ENCODE assay signal across 32 mouse cellular contexts in the genomic region with DNA sequence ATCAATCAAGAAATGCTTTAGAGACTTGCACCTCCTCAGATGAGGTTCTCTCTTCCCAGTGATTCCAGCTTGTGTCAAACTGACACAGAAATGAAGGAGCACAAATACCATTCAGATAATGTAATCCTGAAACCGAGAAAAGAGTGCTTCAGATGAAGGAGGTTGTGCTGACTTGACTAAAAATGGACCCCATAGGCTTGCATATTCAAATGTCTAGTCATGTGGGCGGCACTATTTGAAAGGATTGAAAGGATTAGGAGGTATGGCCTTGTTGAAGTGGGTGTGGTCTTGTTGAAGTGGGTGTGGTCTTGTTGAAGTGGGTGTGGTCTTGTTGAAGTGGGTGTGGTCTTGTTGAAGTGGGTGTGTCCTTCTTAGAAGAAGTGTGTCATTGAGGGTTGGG. TPM values are rescaled to one million over a fixed set of nuclear protein-coding genes. Genes with fewer than 3 reads are reported as not detected.
DNase-seq lines count a peak whose midpoint lies in the region; ATAC-seq and TF ChIP-seq lines count a peak whose summit lies in the region.
"Had no signal": no experiment of that assay in that cellular context is flagged by ENCODE, and none has a peak within 500 bp of the region (broad histone marks: within the 10 kb centered on the region; RNA-seq: fewer than 3 reads in every experiment).

No protein-coding gene starts in this region.

- H3K79me2 ChIP-seq in liver, adult 2 months (ENCODE audit: control insufficient read depth, insufficient read depth, low read length), result peaks cover 5% of the 10 kb centered on the region; the same call in 1 of the 2 replicates

- peaks cover 23% of the 10 kb centered on the region for H3K4me1 ChIP-seq in liver, adult 2 months (ENCODE audit: control insufficient read depth, insufficient read depth, low read length)
- no peaks in the 10 kb centered on the region for H3K4me1 ChIP-seq in liver, embryonic 11.5 days (replicated peaks; ENCODE audit: control insufficient read depth, insufficient read depth, low read length)
- H3K4me1 ChIP-seq in intestine, embryonic 15.5 days (replicated peaks), result no peaks in the 10 kb centered on the region
- H3K4me1 ChIP-seq: embryonic facial prominence, embryonic 13.5 days; forebrain, embryonic 13.5 days; heart, embryonic 10.5 days; hindbrain, embryonic 12.5 days; hindbrain, embryonic 15.5 days had no signal

- H3K36me3 ChIP-seq in liver, adult 2 months (ENCODE audit: control insufficient read depth, insufficient read depth, low read length), result no peaks in the 10 kb centered on the region
- no peaks in the 10 kb centered on the region for H3K36me3 ChIP-seq in liver, embryonic 11.5 days (ENCODE audit: control insufficient read depth, insufficient read depth, low read length)
- H3K36me3 ChIP-seq in intestine, embryonic 15.5 days, result no peaks in the 10 kb centered on the region
- H3K36me3 ChIP-seq: embryonic facial prominence, embryonic 10.5 days; embryonic facial prominence, embryonic 13.5 days; G1E; heart, embryonic 10.5 days; hindbrain, embryonic 12.5 days; hindbrain, embryonic 15.5 days had no signal

- H3K27ac ChIP-seq in liver, adult 2 months (replicated peaks; ENCODE audit: insufficient read depth, low read depth, low read length), result peak overlapping the region; percentile 55
- no peak overlapping the region for H3K27ac ChIP-seq in liver, embryonic 11.5 days (ENCODE audit: low read depth, low read length)
- H3K27ac ChIP-seq in intestine, embryonic 15.5 days, result no peak overlapping the region
- H3K27ac ChIP-seq: embryonic facial prominence, embryonic 10.5 days; embryonic facial prominence, embryonic 13.5 days; forebrain, embryonic 13.5 days; heart, adult 2 months; heart, embryonic 10.5 days; hindbrain, embryonic 12.5 days; hindbrain, embryonic 15.5 days had no signal

- no peak overlapping the region for H3K4me3 ChIP-seq in liver, adult 2 months (ENCODE audit: insufficient read depth, low read depth, low read length)
- no peak overlapping the region for H3K4me3 ChIP-seq in liver, embryonic 11.5 days (ENCODE audit: low read depth, low read length)
- no peak overlapping the region for H3K4me3 ChIP-seq in intestine, embryonic 15.5 days (replicated peaks)
- H3K4me3 ChIP-seq: embryonic facial prominence, embryonic 10.5 days; embryonic facial prominence, embryonic 13.5 days; erythroblast, embryonic 14.5 days; forebrain, embryonic 13.5 days; heart, adult 2 months; heart, embryonic 10.5 days; hindbrain, embryonic 12.5 days; hindbrain, embryonic 15.5 days had no signal

- H3K4me2 ChIP-seq in liver, embryonic 11.5 days, result no peak overlapping the region
- H3K4me2 ChIP-seq in intestine, embryonic 15.5 days (replicated peaks), result no peak overlapping the region
- H3K4me2 ChIP-seq: embryonic facial prominence, embryonic 13.5 days; forebrain, embryonic 13.5 days; hindbrain, embryonic 12.5 days; hindbrain, embryonic 15.5 days had no signal

- no peak for TF ChIP-seq POLR2A in liver, adult 2 months (IDR thresholded peaks at IDR 0.05; ENCODE audit: extremely low read depth, insufficient read depth, low read length)

- ATAC-seq in liver, embryonic 11.5 days (replicated peaks; ENCODE audit: low FRiP score), result no peak
- ATAC-seq in megakaryocyte progenitor cell, adult 5-6 weeks (replicated peaks; ENCODE audit: poor library complexity), result 0 out of 2 replicates have a peak, but pooled peaks have one; percentile 23
- ATAC-seq in frontal cortex, adult (ENCODE audit: low TSS enrichment), result no peak
- no peak for ATAC-seq in intestine, embryonic 15.5 days
- ATAC-seq: activated CD4-positive, CD25-positive, alpha-beta regulatory T cell, adult 4 months; forebrain, embryonic 13.5 days; forebrain, embryonic 16.5 days; intestine, embryonic 16.5 days; Patski had no signal

- WGBS in liver, adult 2 months, result 91% methylated on average over 2 of the region's 2 CpGs
- 81% methylated on average over 2 of the region's 2 CpGs for WGBS in liver, embryonic 11.5 days
- 89% methylated on average over 2 of the region's 2 CpGs for WGBS in intestine, embryonic 15.5 days

- no peak overlapping the region for H3K9ac ChIP-seq in liver, adult 2 months (ENCODE audit: low read depth, low read length)
- no peak overlapping the region for H3K9ac ChIP-seq in liver, embryonic 11.5 days (ENCODE audit: low read depth, low read length)
- no peak overlapping the region for H3K9ac ChIP-seq in intestine, embryonic 15.5 days
- H3K9ac ChIP-seq: embryonic facial prominence, embryonic 13.5 days; forebrain, embryonic 13.5 days; hindbrain, embryonic 12.5 days; hindbrain, embryonic 15.5 days had no signal

- no peak for TF ChIP-seq CTCF in liver, adult 2 months (IDR thresholded peaks at IDR 0.05; ENCODE audit: low read depth, low read length)

- no peaks in the 10 kb centered on the region for H3K9me3 ChIP-seq in liver, embryonic 11.5 days (ENCODE audit: control insufficient read depth, low read length)
- H3K9me3 ChIP-seq in intestine, embryonic 15.5 days, result no peaks in the 10 kb centered on the region
- H3K9me3 ChIP-seq: embryonic facial prominence, embryonic 10.5 days; forebrain, embryonic 13.5 days; G1E; heart, embryonic 10.5 days; hindbrain, embryonic 12.5 days; hindbrain, embryonic 15.5 days had no signal

- DNase-seq in liver, adult 2 months (ENCODE audit: extremely low read depth, low read depth, low spot score), result no peak
- DNase-seq in liver, embryonic 11.5 days (ENCODE audit: low spot score), result no peak
- DNase-seq in ES-CJ7 (ENCODE audit: low read depth, low spot score) (peak; percentile 43), R1 (ENCODE audit: low read depth, low spot score) (peak; percentile 70)
- DNase-seq: adrenal gland, adult 8-10 months; adrenal gland, postnatal 25 days; cerebellum, adult 11-12 months; cerebellum, adult 8-10 months; cerebellum, postnatal 10 days; cerebellum, postnatal 36 days; embryo, embryonic 11 days; gastrocnemius, postnatal 25 days; heart, adult 2 months; kidney, adult 18-20 months had no signal

- H3K27me3 ChIP-seq in liver, adult 2 months (ENCODE audit: control insufficient read depth, insufficient read depth, low read length), result no peaks in the 10 kb centered on the region
- 0 out of 2 replicates have a peak, but pooled peaks cover 2% of the 10 kb centered on the region for H3K27me3 ChIP-seq in liver, embryonic 11.5 days (replicated peaks; ENCODE audit: control insufficient read depth, insufficient read depth, low read length)
- H3K27me3 ChIP-seq in intestine, embryonic 15.5 days (replicated peaks), result no peaks in the 10 kb centered on the region
- H3K27me3 ChIP-seq: hindbrain, embryonic 12.5 days had no signal

RNA-seq across cellular contexts. Expression of gene Il15ra, which starts 5.2 kb away (rescaled TPM):
- 46.6 and 59.8 TPM in 2 replicates for total RNA-seq in liver, adult 2 months (2014; rRNA removed)
- polyA plus RNA-seq in liver, adult 2 months (2012; rRNA removed), result 20.1 and 24.9 TPM in 2 replicates
- polyA plus RNA-seq in liver, embryonic 11.5 days (2014; fragmentation: Nextera tagmentation; extraction: Ambion mirVana), result 1.6 and 2.1 TPM in 2 replicates
- 22.2 and 27.2 TPM in 2 replicates for total RNA-seq in megakaryocyte progenitor cell, adult 5-6 weeks (2015)
- 21.3 and 27.5 TPM in 2 replicates for total RNA-seq in megakaryocyte progenitor cell, adult 5-6 weeks (2017)
- 2.1 and 2.6 TPM in 2 replicates for polyA plus RNA-seq in intestine, embryonic 15.5 days (2015; fragmentation: Nextera tagmentation; extraction: Ambion mirVana)
- polyA plus RNA-seq: erythroblast, embryonic 14.5 days; G1E had no signal

RNA-seq across cellular contexts. Expression of gene Il2ra, which starts 57.3 kb away (rescaled TPM):
- 0.07 and 0.09 TPM in 2 replicates for total RNA-seq in liver, adult 2 months (2014; rRNA removed)
- 0.04 TPM in 2 replicates for polyA plus RNA-seq in liver, adult 2 months (2012; rRNA removed)
- polyA plus RNA-seq in liver, embryonic 11.5 days (2014; fragmentation: Nextera tagmentation; extraction: Ambion mirVana), result 0.04 TPM in 1 of 2 replicates, not detected in the other
- not detected in 2 replicates for total RNA-seq in megakaryocyte progenitor cell, adult 5-6 weeks (2015)
- not detected in 2 replicates for total RNA-seq in megakaryocyte progenitor cell, adult 5-6 weeks (2017)
- polyA plus RNA-seq in intestine, embryonic 15.5 days (2015; fragmentation: Nextera tagmentation; extraction: Ambion mirVana), result 0.03 and 0.06 TPM in 2 replicates
- polyA plus RNA-seq: C2C12; embryonic facial prominence, embryonic 10.5 days; embryonic facial prominence, embryonic 13.5 days; forebrain, embryonic 13.5 days; forebrain, embryonic 16.5 days; G1E; heart, embryonic 10.5 days; heart, embryonic 14.5 days; heart, postnatal 0 days; hindbrain, embryonic 12.5 days; Patski had no signal

Comparison
In these comparisons a context has a peak if more than half of its experiments do, and no peak if none do; other contexts are left out.
1. DNase-seq: peak in ES-CJ7 (single experiment) and R1 (single experiment); none in liver, adult 2 months (single experiment) and liver, embryonic 11.5 days (single experiment).